Mouse (Mus musculus) activated CD4-positive, CD25-positive, alpha-beta regulatory T cell (primary cell): Measurements from ENCODE around the gene Grpel1. TPM values are rescaled to one million over a fixed set of nuclear protein-coding genes. Genes with fewer than 3 reads are reported as not detected.

Experiments used
- polyA plus RNA-seq, 2 experiments: library from polyadenylated mRNA; unstranded; fragments of 100-300 nt; shearing (Covaris generic); gene quantifications; one replicate each; pipeline ENCODE4 v1.2.1; 2017

Gene Grpel1
- polyA plus RNA-seq: 10 to 100 TPM; 31.7 to 41.8 TPM

DNA sequence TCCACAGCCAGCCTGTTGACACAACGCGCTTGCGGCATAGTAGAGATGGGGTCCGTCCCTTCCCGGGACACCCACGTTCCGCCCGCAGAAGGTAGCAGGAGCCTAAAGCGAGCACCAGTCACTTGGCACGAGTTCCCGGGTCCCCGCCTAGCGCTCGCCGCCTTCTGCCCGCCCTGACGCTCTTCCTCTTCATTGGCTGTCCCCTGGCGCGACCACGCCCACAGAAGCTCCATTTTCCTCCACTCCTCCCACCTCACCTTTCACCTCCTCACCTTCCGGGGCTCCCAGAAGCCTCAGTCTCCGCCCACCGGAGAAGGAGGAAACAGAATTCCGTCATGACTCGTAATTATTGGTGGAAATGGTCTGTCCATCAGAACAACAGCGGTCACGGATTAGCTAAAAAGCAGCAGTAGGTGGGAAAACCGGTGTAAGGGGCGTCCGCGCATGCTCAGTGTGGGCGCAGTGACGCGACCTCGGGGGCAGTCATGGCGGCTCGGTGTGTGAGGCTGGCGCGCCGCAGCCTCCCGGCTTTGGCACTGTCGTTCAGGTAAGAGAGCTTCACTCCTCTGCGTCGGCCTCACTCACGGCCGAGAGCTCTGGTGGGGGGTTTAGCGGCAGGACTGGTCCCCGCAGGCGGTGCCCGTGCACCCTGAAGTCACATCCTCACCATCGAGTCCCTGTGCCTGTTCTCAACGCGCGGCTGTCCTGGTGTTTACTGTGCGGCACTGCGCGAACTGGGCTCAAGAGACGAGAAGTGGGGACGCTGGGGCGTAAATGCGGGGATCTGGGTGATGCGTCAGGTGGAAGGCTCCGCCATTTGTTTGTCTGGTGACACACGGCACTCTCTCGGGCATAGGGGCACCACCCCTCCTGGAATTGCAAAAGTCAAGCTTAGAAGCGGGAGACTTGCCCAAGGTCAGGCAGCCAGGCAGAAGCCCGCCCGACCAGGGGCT lies at the start of gene Grpel1:
Gene Grpel1, plus strand, starts transcription at position 290 of the 953 bp plus-strand sequence.

DNA sequence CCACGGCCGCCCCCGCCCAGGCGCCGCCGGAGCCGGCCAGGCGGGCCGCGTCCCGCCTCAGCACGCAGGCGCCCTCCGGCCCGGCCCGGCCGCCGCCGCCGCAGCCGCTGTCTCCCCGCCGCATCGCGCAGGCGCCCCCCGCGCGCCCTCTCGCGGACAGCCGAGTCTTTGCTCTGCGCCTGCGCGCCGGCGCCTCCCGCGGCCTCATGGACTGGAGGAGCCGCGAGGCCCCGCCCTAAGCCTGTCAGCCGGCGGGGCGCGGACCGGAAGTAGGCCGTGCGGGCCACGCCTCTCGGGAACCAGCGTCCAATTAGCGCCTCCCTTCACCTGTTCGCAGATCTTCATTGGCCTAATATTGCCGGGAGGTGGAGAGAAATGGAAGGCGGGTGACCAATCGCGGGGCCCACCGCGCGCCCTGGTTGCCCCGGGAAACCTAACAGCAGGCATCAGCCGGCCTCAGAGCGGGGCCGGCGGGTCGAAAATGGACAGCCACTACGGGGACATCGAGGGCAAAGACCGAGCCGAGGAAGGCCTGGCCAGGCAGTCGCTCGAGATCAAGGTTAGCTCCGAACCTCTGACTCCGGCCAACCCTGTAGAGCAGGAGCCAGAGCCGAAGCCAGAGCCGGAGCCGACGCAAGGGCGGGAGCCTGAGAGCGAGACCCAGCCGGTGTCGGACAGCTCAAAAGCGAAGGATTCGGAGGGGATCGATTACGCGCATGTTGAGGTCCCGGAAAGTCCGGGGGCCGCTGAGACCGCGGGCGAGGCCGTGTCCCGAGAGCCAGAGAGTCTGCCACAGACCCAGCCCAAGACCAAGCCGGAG lies 19.6 kb downstream of the Grpel1 start, which contains the start of the genes Tada2b and Ccdc96:
Gene Tada2b, minus strand, starts transcription at position 115 of the 820 bp plus-strand sequence.
Gene Ccdc96, plus strand, starts transcription at position 418 of the 820 bp plus-strand sequence.

Other genes with a start within 250 kb of the Grpel1 start
- 1 to 10 TPM; 1.8 to 2.6 TPM for gene Sorcs2, start 66.9 kb upstream of the Grpel1 start, polyA plus RNA-seq
- 10 to 100 TPM; 15.1 to 20.9 TPM for gene Tada2b, start 19.3 kb downstream of the Grpel1 start, polyA plus RNA-seq
- under 1 TPM; 0.11 to 0.12 TPM for gene Ccdc96, start 19.6 kb downstream of the Grpel1 start, polyA plus RNA-seq
- 10 to 100 TPM; 54.5 to 70.1 TPM for gene Tbc1d14, start 128.3 kb downstream of the Grpel1 start, polyA plus RNA-seq
- 10 to 100 TPM; 33.1 to 38.0 TPM for gene D5Ertd579e, start 231.0 kb downstream of the Grpel1 start, polyA plus RNA-seq